Mouse (Mus musculus) liver, postnatal 0 days (tissue): ENCODE results near the gene Ttll5.

Experiments
- CTCF ChIP-seq: sonication (generic); IDR thresholded peaks from 2 replicates; pipeline ENCODE4 v1.5.1; 2016; ENCODE audit warnings: antibody characterized with exemption, low read depth
- EP300 ChIP-seq: IDR thresholded peaks from 2 replicates; pipeline ENCODE4 v1.6.1; 2016; ENCODE audit warnings: antibody characterized with exemption, low read depth, mild to moderate bottlenecking

- TF ChIP-seq CTCF (no peak), EP300 (no peak)
Measured at GRCm38 (mm10) chr12:86017360-86017759, 192.9 kb downstream of the Ttll5 start.
